Mouse (Mus musculus) neural tube, embryonic 13.5 days (tissue): ENCODE measurements around the gene Slc17a9. TPM values are rescaled to one million over a fixed set of nuclear protein-coding genes. Genes with fewer than 3 reads are reported as not detected.

Experiments
- ATAC-seq: fragments of 200-750 bp; cut with Nextera tagmentation; 2 replicates; pipeline ENCODE4 v1.8.0; 2017; ENCODE audit warnings: low read depth, mild to moderate bottlenecking, moderate TSS enrichment, moderate library complexity
- H3K27ac ChIP-seq: fragments of 300-500 bp; sonication (generic); replicated peaks from 2 replicates; pipeline ENCODE4 v1.5.1; 2015; ENCODE audit warnings: moderate library complexity, mild to moderate bottlenecking, inconsistent platforms
- H3K27me3 ChIP-seq: fragments of 300-500 bp; sonication (generic); 2 replicates; pipeline ENCODE4 v1.6.1; 2015; ENCODE audit warnings: mild to moderate bottlenecking, inconsistent platforms
- H3K36me3 ChIP-seq: fragments of 300-500 bp; sonication (generic); 2 replicates; pipeline ENCODE4 v1.6.1; 2015; ENCODE audit warnings: mild to moderate bottlenecking, inconsistent platforms
- H3K4me1 ChIP-seq: fragments of 300-500 bp; sonication (generic); replicated peaks from 2 replicates; pipeline ENCODE4 v1.6.1; 2015; ENCODE audit warnings: inconsistent platforms
- H3K4me2 ChIP-seq: fragments of 300-500 bp; sonication (generic); 2 replicates; pipeline ENCODE4 v1.6.1; 2015; ENCODE audit warnings: inconsistent platforms, mild to moderate bottlenecking, moderate library complexity
- H3K4me3 ChIP-seq: fragments of 300-500 bp; sonication (generic); 2 replicates; pipeline ENCODE4 v1.5.1; 2015; ENCODE audit warnings: mild to moderate bottlenecking, inconsistent platforms
- H3K9ac ChIP-seq: fragments of 300-500 bp; sonication (generic); 2 replicates; pipeline ENCODE4 v1.6.1; 2015; ENCODE audit warnings: moderate library complexity, mild to moderate bottlenecking, inconsistent platforms
- H3K9me3 ChIP-seq: fragments of 300-500 bp; sonication (generic); 2 replicates; pipeline ENCODE4 v1.6.1; 2016; ENCODE audit warnings: inconsistent platforms
- WGBS: fragments of 180-500 bp; shearing (Covaris S2); methylation state at CpG from one replicate; pipeline ENCODE4 v1.1.7; 2015; 5-methylcytosine and 5-hydroxymethylcytosine counted together
- polyA plus RNA-seq: library from polyadenylated mRNA; unstranded; fragments of >200 nt; fragmentation: Nextera tagmentation; extraction: Ambion mirVana; gene quantifications from 2 replicates; pipeline ENCODE4 v1.2.1, GENCODE M21; 2015

Slc17a9 gene
- polyA plus RNA-seq, 1 experiment from 2014 or later = 0.35 TPM

- no peak overlapping the region for H3K4me2 ChIP-seq
- H3K4me1 ChIP-seq = peaks cover 8% of the 10 kb centered on the region
- H3K9ac ChIP-seq = no peak overlapping the region
- H3K36me3 ChIP-seq = no peaks in the 10 kb centered on the region
- H3K27me3 ChIP-seq = no peaks in the 10 kb centered on the region
- ATAC-seq = no peak
- 84% methylated on average over 7 of the region's 7 CpGs for WGBS
- H3K9me3 ChIP-seq = no peaks in the 10 kb centered on the region
- H3K4me3 ChIP-seq = no peak overlapping the region
- no peak overlapping the region for H3K27ac ChIP-seq
Measured at GRCm38 (mm10) chr2:180741421-180741820, 16.4 kb downstream of the Slc17a9 start.

GRCm38 (mm10) chr2:180742820-180743219 lies 17.8 kb downstream of the Slc17a9 start:
- Histone ChIP-seq H3K27me3 (no peaks in the 10 kb centered on the region), H3K9ac (no peak overlapping the region), H3K36me3 (no peaks in the 10 kb centered on the region), H3K4me2 (no peak overlapping the region), H3K27ac (no peak overlapping the region), H3K4me1 (peaks cover 18% of the 10 kb centered on the region), H3K4me3 (no peak overlapping the region), H3K9me3 (no peaks in the 10 kb centered on the region)
- no peak for ATAC-seq
- 91% methylated on average over 6 of the region's 6 CpGs for WGBS

- no peaks in the 10 kb centered on the region for H3K36me3 ChIP-seq
- 98% methylated on average over 2 of the region's 2 CpGs for WGBS
- no peak overlapping the region for H3K4me3 ChIP-seq
- no peak for ATAC-seq
- H3K27ac ChIP-seq = no peak overlapping the region
- H3K9me3 ChIP-seq = no peaks in the 10 kb centered on the region
- 0 out of 2 replicates have a peak, but pooled peaks cover under 1% of the 10 kb centered on the region for H3K27me3 ChIP-seq
- H3K9ac ChIP-seq = no peak overlapping the region
- H3K4me2 ChIP-seq = no peak overlapping the region
- H3K4me1 ChIP-seq = peaks cover 18% of the 10 kb centered on the region
Measured at GRCm38 (mm10) chr2:180743321-180743720, 18.3 kb downstream of the Slc17a9 start.

GRCm38 (mm10) chr2:180745248-180745927 lies 20.3 kb downstream of the Slc17a9 start:
- Histone ChIP-seq H3K9ac (no peak overlapping the region), H3K27ac (no peak overlapping the region), H3K9me3 (no peaks in the 10 kb centered on the region), H3K4me3 (no peak overlapping the region), H3K36me3 (no peaks in the 10 kb centered on the region), H3K4me1 (peaks cover 18% of the 10 kb centered on the region), H3K4me2 (no peak overlapping the region), H3K27me3 (peaks cover 15% of the 10 kb centered on the region)
- WGBS = 37% methylated on average over 17 of the region's 17 CpGs
- ATAC-seq = peak; percentile 60

GRCm38 (mm10) chr2:180746569-180747192 lies 21.6 kb downstream of the Slc17a9 start:
- peak; percentile 70 for ATAC-seq
- 12% methylated on average over 5 of the region's 5 CpGs for WGBS
- no peaks in the 10 kb centered on the region for H3K9me3 ChIP-seq
- H3K4me2 ChIP-seq = no peak overlapping the region
- H3K27me3 ChIP-seq = peaks cover 15% of the 10 kb centered on the region
- no peak overlapping the region for H3K4me3 ChIP-seq
- peaks cover 18% of the 10 kb centered on the region for H3K4me1 ChIP-seq
- no peak overlapping the region for H3K9ac ChIP-seq
- H3K36me3 ChIP-seq = no peaks in the 10 kb centered on the region
- H3K27ac ChIP-seq = no peak overlapping the region

GRCm38 (mm10) chr2:180748904-180749303 lies 23.8 kb downstream of the Slc17a9 start:
- H3K9ac ChIP-seq = no peak overlapping the region

GRCm38 (mm10) chr2:180754976-180755688 lies 30.1 kb downstream of the Slc17a9 start:
- H3K4me2 ChIP-seq = no peak overlapping the region
- H3K9me3 ChIP-seq = no peaks in the 10 kb centered on the region
- peaks cover 27% of the 10 kb centered on the region for H3K27me3 ChIP-seq
- H3K36me3 ChIP-seq = no peaks in the 10 kb centered on the region
- ATAC-seq = no peak
- peaks cover 21% of the 10 kb centered on the region for H3K4me1 ChIP-seq
- WGBS = 28% methylated on average over 5 of the region's 5 CpGs
- no peak overlapping the region for H3K4me3 ChIP-seq
- no peak overlapping the region for H3K9ac ChIP-seq
- H3K27ac ChIP-seq = no peak overlapping the region

More at GRCm38 (mm10) chr2:180748904-180749303, 23.8 kb downstream of the Slc17a9 start:
- Histone ChIP-seq H3K9me3 (no peaks in the 10 kb centered on the region), H3K36me3 (no peaks in the 10 kb centered on the region), H3K4me2 (no peak overlapping the region), H3K27me3 (peaks cover 31% of the 10 kb centered on the region), H3K4me1 (peaks cover 18% of the 10 kb centered on the region), H3K4me3 (no peak overlapping the region), H3K27ac (no peak overlapping the region)
- ATAC-seq = no peak
- 60% methylated on average over 5 of the region's 5 CpGs for WGBS

GRCm38 (mm10) chr2:180755896-180756295 lies 30.8 kb downstream of the Slc17a9 start:
- 4% methylated on average over 8 of the region's 8 CpGs for WGBS
- H3K36me3 ChIP-seq = no peaks in the 10 kb centered on the region
- no peak overlapping the region for H3K27ac ChIP-seq
- ATAC-seq = no peak
- no peaks in the 10 kb centered on the region for H3K9me3 ChIP-seq
- no peak overlapping the region for H3K9ac ChIP-seq
- H3K4me1 ChIP-seq = peaks cover 21% of the 10 kb centered on the region
- no peak overlapping the region for H3K4me2 ChIP-seq
- peaks cover 27% of the 10 kb centered on the region for H3K27me3 ChIP-seq
- no peak overlapping the region for H3K4me3 ChIP-seq

- ATAC-seq = no peak
- Histone ChIP-seq H3K27me3 (peaks cover 27% of the 10 kb centered on the region), H3K4me2 (no peak overlapping the region), H3K9ac (no peak overlapping the region), H3K36me3 (no peaks in the 10 kb centered on the region), H3K27ac (no peak overlapping the region), H3K4me3 (no peak overlapping the region), H3K4me1 (peaks cover 21% of the 10 kb centered on the region), H3K9me3 (no peaks in the 10 kb centered on the region)
- 9% methylated on average over 2 of the region's 2 CpGs for WGBS
Measured at GRCm38 (mm10) chr2:180756786-180757185, 31.7 kb downstream of the Slc17a9 start.

GRCm38 (mm10) chr2:180758513-180759263 lies 33.6 kb downstream of the Slc17a9 start:
- no peak overlapping the region for H3K9ac ChIP-seq
- peaks cover 21% of the 10 kb centered on the region for H3K4me1 ChIP-seq
- peak overlapping the region; percentile 65 for H3K27ac ChIP-seq
- peak; percentile 80 for ATAC-seq
- H3K4me2 ChIP-seq = peak overlapping the region; percentile 7; the same call in 1 of the 2 replicates
- no peaks in the 10 kb centered on the region for H3K36me3 ChIP-seq
- no peak overlapping the region for H3K4me3 ChIP-seq
- 28% methylated on average over 15 of the region's 15 CpGs for WGBS
- no peaks in the 10 kb centered on the region for H3K9me3 ChIP-seq
- H3K27me3 ChIP-seq = peaks cover 14% of the 10 kb centered on the region

GRCm38 (mm10) chr2:180764986-180765385 lies 39.9 kb downstream of the Slc17a9 start:
- Histone ChIP-seq H3K9me3 (no peaks in the 10 kb centered on the region), H3K4me3 (no peak overlapping the region), H3K27me3 (peaks cover 13% of the 10 kb centered on the region), H3K4me1 (0 out of 2 replicates have a peak, but pooled peaks cover 9% of the 10 kb centered on the region), H3K9ac (no peak overlapping the region), H3K36me3 (no peaks in the 10 kb centered on the region), H3K4me2 (no peak overlapping the region), H3K27ac (no peak overlapping the region)
- WGBS = 43% methylated on average over 11 of the region's 11 CpGs
- ATAC-seq = no peak
